Mouse (Mus musculus): Measurements from ENCODE around the gene Lmcd1.

The Lmcd1 gene

DNA sequence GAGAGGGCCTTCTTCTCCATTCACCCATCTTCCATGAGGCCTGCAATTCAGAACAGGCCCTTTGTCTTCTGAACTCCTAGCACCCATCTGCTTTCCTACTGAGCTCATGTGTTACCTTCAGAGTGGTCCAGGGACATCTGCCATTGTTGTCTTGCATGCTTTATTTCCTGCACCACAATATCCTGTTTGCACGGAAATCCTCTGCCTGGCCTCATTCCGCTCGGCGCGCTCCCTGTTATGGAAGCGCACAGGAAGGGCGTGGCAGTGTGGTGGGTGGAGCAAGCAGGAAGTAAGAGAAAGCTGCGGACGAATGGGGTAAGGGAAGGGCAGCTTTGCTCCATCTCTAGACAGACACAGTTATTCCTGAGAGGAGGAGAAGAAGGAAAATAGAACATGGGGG lies 14.1 kb downstream of the Lmcd1 start:
- no peak for DNase-seq (ENCODE audit: low spot score)

DNA sequence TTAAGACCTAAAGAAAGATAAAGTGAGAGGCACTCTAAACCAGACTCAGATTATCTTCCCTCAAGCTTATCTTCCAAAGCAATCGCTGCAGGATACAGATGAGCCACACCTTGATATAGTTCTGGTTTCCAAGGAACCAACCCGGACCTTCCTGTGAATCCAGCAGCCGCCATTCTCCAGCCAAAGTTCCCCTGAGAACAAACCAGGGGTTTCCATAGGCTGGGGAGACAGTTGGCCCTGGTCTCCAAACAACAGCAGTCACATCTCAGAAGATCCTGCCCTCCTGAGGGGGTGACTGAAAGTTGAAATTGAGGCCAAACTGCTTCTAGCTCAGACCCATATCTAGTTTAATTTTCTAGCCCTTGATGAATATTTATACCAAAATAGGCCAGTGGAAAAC lies 14.7 kb downstream of the Lmcd1 start:
- no peak for DNase-seq (ENCODE audit: low spot score)

DNA sequence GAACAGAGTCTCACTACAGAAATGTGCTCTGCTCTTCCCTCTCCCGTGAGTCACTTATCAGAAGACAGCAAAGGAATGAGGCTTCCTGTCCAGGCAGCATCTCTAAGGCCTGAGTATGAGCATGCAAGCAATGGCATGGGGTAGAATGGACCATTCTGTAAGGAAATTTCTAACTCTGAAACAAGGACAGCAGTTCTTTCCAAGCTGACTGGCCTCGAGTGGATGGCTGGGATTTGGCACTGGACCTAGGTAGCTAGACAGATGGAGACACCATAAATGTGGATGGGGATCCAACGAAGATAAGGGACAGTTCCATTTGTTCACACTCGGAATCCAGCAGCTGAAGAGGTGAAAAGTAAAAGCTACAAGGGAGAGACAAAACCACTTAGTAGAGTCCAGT lies 17.6 kb downstream of the Lmcd1 start:
- no peak for DNase-seq (ENCODE audit: low spot score)

DNA sequence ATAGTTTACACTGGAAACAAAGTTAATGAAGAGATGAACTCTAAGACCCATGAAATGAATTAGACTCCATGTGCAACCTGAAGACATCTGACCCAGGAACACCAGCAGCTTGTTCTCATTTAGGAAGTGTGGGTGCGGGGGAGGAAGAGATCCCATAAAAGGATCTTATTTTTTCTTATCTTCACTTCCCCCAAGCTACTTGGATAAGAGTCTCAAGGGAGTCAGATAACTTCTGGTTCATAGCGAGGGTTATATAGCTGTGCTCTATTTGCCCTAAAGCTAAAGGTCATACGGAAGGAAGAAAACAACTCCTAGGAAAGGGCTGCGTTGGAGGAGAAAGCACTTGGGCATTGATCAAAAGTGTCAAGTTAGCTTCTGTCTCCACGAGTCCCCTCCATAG lies 19.8 kb downstream of the Lmcd1 start:
- no peak for DNase-seq (ENCODE audit: low spot score)

DNA sequence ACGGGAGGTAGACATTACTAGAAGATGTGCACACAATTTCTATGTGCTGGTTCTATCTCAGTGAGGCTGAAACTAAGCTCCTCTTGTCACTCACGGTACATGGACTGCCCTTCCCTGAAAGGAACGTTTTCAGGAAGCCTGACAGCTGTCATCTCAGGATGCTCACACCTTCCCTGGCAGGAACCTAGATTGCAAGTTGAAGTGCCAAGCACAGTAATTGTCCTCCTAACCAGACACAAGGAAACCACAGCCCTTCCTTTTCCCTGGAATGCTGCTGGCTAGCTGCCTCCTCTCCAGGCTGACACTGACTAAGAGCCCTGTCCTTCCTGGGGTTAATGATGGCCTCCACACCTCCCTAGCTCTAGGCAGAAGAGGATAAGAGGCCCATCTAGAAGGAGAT lies 21.7 kb downstream of the Lmcd1 start:
- DNase-seq (ENCODE audit: low spot score) = no peak

DNA sequence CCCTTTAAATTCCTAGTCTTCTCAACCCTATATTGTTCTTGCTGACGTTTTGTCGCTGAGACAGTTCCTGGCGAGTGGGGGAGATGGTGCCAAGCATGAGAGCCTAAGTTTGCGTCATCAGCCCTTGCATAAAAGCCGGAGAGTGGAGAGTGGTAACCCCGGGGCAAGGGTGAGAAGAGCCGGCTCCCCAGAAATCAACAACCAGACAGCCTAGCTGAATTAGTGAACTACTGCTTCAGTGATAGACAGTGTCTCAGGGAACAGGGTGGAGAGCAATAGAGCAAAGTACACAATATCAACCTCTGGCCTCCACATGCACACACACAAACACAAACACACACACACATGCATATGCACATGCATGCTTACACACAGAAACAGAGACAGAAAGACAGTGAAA lies 26.6 kb downstream of the Lmcd1 start:
- no peak for DNase-seq (ENCODE audit: low spot score)

DNA sequence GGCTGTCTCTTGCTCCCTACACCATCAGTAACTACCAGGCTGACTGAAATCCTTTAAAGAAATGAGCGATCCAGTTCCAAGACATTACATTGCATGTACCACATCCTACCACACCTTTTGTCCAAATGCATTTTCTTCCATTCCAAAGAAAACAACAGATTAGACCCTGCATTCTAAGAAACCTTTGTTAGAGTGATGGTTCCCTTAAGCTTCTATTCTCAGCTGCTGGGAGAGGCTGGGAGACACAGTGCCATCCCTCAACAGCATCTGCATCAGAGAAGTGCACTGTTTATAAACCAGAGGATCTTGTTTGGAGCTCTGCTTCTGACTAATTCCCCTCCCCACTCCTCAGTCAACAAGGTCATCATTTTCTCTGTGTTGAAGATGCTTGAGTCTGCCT lies 27.1 kb downstream of the Lmcd1 start:
- no peak for DNase-seq (ENCODE audit: low spot score)

DNA sequence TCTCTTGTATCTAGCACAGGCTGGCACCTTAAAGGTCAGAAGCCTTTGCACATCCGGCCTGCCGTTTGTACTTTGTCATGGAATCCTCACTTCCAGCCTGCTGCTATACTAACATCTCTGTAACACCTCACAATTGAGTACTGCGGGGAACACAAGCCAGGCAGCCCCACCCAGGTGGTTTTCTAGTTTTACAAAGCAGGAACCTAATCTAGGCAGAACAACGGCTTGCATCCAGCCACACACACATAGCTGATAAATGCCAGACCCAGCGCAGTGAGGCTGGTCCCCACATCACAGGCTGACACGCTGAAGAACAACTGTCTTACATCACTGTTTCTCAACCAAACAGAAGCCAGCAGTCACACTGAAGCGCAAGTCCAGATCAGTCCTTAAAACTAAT lies 28.7 kb downstream of the Lmcd1 start:
- DNase-seq (ENCODE audit: low spot score) = no peak

DNA sequence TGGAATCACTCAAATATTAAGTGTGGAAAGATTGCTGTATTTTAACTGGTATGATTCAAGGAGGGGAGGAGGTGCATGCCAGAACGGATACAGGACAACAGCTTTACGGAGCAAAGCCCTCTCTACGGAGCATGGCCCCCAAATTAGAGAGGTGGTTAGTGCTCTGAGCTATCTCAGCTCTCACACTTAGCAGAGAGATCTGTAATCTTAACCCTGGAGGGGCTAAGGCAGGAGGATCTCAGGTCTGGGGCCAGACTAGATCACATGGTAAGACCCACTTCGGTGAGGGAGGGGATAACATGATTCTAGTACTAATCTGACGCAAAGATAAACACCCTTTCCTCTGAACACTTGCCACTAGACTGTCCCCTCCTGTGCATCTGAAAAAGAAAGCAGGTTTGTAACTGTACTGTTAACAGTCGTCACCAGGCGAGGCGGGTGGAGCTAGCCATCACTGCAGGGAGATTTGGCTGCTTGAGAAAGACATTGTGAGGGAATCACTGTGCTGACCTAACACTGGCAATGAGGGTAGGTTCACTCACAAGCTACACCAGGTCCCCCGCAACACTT lies 29.3 kb downstream of the Lmcd1 start:
- DNase-seq (ENCODE audit: low spot score) = no peak

DNA sequence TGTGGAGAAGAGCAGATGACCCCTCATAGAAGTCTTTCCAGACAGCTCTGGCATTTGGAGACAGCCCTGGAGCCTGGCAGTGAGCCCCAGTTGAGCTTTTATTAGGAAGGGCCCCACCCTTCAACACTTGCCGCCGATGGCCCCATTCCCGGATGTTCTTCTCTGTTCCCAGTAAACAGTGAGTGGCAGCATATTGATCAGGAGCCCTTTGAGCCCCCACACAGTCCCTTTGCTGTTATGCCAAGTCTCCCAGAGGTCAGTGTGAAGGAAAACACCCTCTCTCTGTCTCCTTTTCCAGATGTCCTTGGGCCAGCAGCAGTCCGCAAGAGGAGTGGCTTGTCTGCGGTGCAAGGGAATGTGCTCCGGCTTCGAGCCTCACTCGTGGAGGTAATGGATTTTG lies 31.2 kb downstream of the Lmcd1 start:
- no peak for DNase-seq (ENCODE audit: low spot score)

DNA sequence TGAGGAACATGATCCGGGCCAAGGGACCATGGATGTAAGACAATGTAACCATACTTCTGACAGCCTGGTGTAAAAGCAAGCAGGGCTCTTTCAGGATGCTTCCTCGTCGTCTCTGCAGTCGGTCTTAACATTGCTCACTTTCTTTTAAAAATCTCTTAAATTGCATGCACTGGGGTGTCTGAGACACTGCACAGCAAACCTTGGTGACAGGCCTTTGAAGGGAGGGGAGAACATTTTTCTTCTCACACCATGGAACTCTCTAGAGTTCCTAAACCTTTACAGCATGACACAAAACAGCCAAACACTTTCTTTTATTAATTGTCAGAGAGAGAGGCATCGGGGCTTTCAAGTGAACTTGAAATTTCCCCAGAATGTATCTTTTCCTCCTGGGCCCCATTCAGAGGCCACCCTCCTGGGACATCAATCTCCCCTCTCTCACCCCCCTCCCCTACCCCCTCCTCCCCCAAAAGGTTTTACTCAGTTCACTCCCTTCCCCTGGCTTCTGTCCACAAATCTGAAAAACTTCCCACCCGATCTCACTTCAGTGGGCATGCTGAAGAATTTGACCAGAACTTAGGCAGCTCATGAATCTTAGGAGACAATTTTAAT lies 35.9 kb downstream of the Lmcd1 start:
- no peak for DNase-seq (ENCODE audit: low spot score)

DNA sequence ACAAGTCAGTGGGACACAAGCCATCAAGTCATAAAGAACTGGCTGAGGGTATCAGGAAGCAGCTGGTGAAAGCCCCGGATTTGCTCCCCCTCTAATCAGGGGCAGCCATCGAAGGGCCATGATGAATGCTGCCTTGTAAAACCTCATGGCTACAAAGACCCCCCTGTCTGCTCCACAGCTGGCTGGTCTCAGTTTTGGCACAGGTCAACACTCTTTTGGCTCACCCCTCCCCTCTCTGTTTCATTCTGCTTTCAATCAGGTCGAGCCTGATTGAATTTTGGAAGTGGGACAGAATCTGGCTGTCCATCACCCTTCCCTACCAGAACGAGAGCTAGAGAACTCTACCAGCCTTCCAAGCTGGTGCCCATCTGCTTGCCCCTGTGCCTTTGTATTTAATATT lies 37.8 kb downstream of the Lmcd1 start:
- DNase-seq (ENCODE audit: low spot score) = no peak

DNA sequence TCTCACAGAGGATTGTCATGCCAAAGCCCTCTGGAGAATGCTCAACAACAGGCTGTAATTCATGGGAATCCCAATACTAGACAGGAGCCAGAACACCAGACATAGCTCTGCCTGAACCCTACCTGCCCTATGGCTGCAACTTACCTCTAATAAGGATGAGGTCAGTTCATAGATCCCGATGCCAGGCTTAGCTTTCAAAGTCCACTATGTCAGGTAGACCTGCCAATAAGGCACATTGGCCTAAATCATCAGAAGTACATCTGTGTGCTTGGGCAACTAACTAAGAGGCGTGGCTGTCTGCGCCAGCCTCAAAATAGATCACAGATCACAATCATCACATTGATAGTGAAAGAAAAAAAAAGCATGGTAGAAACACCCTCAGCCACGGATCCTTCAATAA lies 45.9 kb downstream of the Lmcd1 start:
- DNase-seq (ENCODE audit: low spot score) = no peak

DNA sequence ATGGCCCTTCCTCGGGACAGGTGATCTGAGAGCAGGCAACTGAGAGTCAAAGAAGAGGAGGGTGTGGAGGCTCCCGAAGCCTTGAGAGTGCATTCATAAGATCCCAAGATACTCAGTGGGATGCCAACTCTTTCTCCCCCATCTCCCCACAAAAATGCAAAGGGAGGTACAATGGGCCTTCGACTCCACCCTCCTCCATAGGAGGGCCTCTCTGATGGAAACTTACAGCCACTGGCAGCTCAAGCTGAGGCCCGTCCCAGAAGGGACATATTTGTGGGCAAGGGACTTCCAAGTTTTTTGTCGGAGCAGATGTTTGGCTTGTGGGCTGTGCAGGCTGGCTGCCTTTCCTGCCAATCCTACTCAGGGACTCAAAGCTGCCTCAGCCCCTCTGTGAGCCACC lies 47.1 kb downstream of the Lmcd1 start:
- DNase-seq (ENCODE audit: low spot score) = no peak

DNA sequence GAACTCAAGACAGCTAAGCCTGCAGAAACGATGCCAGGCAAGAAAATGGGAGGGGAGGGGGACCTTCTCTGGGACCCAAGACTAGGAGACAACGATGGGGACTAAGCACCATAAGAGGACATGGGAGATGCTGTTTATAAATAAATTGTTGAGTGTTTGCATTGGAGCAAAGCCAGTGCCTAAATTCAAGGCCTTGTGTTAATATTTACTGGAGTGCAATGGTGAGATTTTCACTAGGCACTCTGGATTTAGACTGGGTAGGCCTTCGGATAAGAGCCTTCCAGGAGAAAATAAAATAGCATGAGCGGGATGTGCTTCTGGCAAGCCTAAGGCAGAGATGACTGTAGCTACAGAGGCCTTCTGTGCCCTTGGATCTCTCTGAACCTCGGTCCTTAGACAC lies 49.4 kb downstream of the Lmcd1 start:
- DNase-seq (ENCODE audit: low spot score) = no peak

DNA sequence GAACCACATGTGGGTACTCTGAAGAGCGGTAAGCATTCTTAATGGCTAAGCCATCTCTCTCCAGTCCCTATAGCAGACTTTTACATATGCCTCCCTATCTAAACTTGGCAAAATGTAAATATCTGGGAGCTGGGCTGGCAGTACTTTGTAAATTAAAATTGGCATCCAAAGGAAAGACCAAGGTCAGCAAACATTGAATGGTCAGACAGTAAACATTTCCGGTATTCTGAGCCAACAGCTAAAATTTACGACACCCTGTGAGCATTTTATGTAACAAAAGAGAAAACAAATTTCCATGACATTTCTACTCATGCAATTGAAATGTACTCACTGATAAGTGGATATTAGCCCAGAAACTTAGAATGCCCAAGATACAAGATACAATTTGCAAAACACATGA lies 51.7 kb downstream of the Lmcd1 start:
- DNase-seq (ENCODE audit: low spot score) = no peak

DNA sequence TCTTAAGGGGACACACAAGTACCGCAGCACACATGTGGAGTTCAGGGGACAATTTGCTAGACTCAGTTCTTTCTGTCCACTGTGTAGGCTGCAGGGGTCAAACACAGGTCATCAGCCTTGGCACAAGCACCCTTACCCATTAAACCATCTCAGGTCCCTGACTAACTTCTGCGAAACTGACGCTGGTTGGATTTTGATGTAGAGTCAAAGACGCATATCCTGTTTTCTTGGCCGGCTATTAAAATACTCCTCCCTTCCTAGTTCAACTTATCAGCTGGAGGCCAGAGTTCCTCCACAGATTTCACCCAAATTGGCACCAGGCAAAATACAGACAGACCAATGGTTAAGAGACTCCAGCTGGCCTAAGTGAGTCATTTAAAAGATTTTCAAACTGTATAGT lies 54.2 kb downstream of the Lmcd1 start:
- no peak for DNase-seq (ENCODE audit: low spot score)

DNA sequence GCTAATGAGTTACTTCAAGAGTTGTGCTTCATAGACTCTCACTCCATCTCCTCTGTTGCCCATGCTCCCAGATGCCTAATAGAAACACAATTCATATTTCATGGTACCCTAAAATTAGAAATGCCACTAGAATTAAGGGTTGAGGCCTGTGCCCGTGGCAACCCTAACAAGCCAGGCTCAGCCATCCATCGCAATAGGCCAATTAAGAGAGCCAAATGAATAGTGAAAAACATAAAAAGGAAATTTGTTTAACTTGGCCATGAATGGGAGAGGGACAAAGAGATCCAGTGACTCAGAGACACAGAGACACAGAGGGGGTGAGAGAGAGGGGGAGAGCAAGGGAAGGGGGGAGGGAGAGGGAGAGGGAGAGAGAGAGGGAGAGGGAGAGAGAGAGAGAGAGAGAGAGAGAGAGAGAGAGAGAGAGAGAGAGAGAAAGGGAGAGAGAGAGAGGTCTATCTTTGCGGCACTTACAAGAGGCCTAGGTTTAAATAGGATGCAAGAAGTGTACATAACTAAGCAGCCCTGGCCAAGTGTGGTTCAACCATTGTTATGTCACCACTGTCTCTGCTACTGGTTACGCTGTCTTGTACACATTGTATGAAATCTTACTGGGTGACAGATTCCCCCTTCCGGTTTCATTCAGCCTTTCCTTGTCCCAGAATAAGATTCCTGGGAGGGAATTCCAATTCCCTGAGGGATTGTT lies 57.1 kb downstream of the Lmcd1 start:
- no peak for DNase-seq (ENCODE audit: low spot score)

DNA sequence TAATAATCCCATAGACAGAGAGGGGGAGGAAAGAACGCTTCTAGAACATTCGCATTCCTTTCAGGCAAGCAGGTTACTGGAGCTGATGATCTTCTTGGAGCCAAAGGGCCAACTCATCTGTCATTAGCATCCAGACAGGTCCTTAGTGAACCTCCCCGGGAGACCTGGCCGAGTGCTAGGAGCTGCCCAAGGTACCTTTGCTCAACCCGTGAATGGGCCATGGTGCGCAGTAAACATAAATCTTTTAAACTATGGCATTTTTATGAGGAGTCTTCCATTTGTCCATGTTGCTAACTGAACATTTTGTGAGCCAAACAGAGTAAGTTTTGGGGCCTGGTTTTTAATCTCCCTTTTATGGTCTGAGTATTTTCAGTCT lies 57.7 kb downstream of the Lmcd1 start:
- DNase-seq (ENCODE audit: low spot score) = no peak

DNA sequence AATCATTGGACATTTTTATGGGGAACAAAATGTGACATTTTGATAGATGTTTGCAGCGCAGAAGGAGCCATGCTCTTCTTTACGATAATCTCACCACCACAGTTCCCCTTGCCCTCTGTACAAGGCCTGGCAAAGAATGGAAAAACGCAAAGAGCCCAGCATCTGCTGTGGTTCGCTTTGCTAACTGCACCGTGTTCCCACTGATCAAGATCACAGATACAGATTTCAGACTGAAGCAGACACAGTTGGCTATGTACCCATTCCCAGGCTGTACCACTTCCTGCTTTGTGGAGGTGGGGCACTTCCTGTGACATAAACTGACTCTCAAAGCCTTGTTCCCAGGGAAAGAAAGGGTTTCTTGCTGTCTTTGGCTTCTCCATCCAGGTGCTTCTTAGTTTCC lies 60.4 kb downstream of the Lmcd1 start:
- no peak for DNase-seq (ENCODE audit: low spot score)

DNA sequence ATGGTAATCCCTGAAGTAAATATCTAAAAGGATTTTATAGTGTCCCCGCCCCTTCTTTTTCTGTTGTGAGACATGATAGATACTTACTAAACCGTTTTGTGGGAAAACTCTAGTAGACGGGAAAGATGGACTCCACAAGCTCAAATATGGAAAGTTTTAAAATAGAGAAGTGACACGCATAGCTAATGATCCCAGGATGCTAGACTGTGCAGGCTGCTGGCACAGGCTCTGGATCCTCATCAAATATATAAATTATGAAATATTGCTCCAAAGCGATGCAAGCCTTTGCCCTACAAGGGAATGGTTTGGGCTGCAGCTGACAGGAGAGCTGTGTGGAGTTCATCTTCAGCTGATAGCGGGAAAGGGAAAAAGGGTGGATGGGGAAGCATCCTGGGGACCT lies 64.1 kb downstream of the Lmcd1 start:
- no peak for DNase-seq (ENCODE audit: low spot score)

DNA sequence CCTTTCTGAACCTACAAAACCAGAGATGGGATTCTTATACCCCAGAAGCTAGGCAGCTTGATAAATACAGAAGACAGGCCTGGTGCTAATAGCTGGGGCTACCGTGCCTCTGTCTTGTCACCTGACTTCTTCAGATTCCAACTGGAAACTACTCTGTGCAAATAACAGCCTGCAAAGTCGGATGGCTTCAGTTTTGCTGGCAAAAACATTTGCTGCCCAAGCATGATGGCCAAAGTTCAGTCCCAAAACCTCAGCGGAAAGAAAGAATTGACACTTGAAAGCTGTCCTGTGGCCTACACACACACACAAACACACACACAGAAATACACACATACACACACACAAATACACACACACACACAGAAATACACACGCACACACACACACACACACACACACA lies 65.5 kb downstream of the Lmcd1 start:
- DNase-seq (ENCODE audit: low spot score) = no peak

DNA sequence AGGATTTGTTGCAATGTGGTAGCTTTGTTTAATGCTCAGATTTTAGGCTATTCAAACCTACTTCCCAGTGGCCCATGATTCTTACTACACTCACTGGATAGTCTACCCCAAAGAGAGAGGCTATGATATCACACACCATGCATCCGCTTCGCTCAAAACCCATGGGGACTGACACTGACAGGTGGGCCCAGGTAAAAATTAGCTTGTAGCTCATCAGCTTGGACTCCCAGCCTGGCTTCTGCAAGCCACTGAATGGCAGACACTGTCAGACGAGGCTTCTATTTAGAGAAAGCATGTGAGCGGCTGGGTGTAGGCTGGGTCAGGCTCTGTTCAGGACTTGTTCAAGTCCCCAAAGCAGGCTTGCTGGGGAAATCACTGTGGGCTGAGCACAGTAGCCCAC lies 76.9 kb downstream of the Lmcd1 start:
- DNase-seq (ENCODE audit: low spot score) = no peak

DNA sequence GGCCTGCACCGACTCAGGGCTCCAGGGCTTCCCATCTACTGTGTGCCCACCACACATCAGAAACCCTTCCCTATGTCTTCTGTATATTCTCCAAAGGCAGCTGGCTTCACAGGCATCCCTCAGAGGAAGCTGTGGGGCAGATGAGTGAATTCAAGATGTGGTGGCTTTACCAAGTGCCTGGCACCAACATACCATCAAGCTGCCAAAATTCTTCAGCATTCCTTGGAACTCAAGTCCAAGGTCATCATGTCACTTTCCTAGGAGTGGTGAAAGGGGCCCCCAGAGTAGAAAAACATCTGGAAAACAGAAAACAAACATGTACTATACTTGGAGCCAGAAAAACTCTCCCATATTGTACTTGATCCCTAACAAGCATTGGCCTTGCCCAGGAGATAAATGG lies 85.8 kb downstream of the Lmcd1 start:
- no peak for DNase-seq (ENCODE audit: low spot score)

Measured in MN1 (cell line).